Mouse (Mus musculus): Measurements from ENCODE around the gene Olfr135. TPM values are rescaled to one million over a fixed set of nuclear protein-coding genes. Genes with fewer than 3 reads are reported as not detected.

The Olfr135 gene
- polyA plus RNA-seq (2012; rRNA removed): not detected in 2 replicates

DNA sequence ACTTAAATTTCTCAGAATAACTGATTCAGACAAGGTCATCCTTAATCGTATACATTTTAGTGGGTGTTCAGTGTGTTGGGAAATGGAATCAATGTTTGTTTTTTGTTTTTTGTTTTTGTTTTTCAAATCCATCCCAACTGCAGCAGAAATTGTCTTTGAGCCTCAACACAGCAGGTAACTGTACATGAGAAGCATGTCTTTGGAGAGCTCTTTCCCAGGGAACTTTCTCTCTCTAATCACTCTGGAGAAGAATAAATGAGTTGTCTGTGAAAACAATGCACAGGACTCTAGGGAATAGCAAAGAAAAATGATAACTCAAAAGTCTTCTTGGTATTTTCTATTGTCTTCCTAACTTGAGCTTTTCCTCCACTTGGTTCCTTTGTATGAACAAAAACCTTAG is at the start of gene Olfr135:
Gene Olfr135, plus strand, starts transcription at position 301 of the 400 bp plus-strand sequence.
- 93% methylated on average over 1 of the region's 1 CpGs for WGBS
- DNase-seq (ENCODE audit: low read depth, low spot score): no peak

DNA sequence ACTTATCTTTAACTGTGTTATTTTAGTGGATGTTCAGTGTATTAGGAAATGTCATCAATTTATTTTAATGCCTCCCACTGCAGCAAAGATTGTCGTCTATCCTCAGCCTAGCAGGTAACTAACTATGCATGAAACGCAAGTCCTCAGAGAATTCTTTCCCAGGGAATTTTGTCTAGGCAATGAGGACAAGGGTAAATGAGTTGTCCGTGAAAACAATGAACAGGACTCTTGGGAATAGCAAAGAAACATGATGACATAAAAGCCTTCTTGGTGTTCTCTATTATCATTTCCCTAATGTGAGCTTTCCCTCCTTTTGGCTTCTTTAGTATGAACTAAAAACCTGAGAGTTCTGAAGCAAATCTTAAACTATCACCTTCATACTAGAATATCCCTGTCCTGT is 33.0 kb upstream of the Olfr135 start, which contains the start of gene Olfr134:
Gene Olfr134, plus strand, starts transcription at position 301 of the 400 bp plus-strand sequence.
- DNase-seq (ENCODE audit: low read depth, low spot score): no peak
- 62% methylated on average over 3 of the region's 3 CpGs for WGBS

Other genes with a start within 250 kb of the Olfr135 start
- gene Olfr129, start 144.3 kb upstream of the Olfr135 start, polyA plus RNA-seq (2012; rRNA removed): not detected in 2 replicates
- not detected in 2 replicates for gene Olfr130, start 140.4 kb upstream of the Olfr135 start, polyA plus RNA-seq (2012; rRNA removed)
- gene Olfr131, start 115.6 kb upstream of the Olfr135 start, polyA plus RNA-seq (2012; rRNA removed): not detected in 2 replicates
- gene Olfr132, start 69.8 kb upstream of the Olfr135 start, polyA plus RNA-seq (2012; rRNA removed): not detected in 2 replicates
- not detected in 2 replicates for gene Olfr133, start 59.1 kb upstream of the Olfr135 start, polyA plus RNA-seq (2012; rRNA removed)
- not detected in 2 replicates for gene Olfr134, start 32.9 kb upstream of the Olfr135 start, polyA plus RNA-seq (2012; rRNA removed)
- not detected in 2 replicates for gene Olfr138, start 56.7 kb downstream of the Olfr135 start, polyA plus RNA-seq (2012; rRNA removed)
- gene Olfr137, start 103.2 kb downstream of the Olfr135 start, polyA plus RNA-seq (2012; rRNA removed): not detected in 2 replicates
- gene Olfr136, start 125.5 kb downstream of the Olfr135 start, polyA plus RNA-seq (2012; rRNA removed): not detected in 2 replicates
- not detected in 2 replicates for gene Esp36, start 215.8 kb downstream of the Olfr135 start, polyA plus RNA-seq (2012; rRNA removed)